Mouse (Mus musculus) spleen, postnatal 0 days (tissue): ENCODE data around the gene H2al3. TPM values are rescaled to one million over a fixed set of nuclear protein-coding genes. Genes with fewer than 3 reads are reported as not detected.

Source experiments
- polyA plus RNA-seq: library from polyadenylated mRNA; unstranded; fragments of >200 nt; fragmentation: Nextera tagmentation; extraction: Ambion mirVana; gene quantifications from 2 replicates; pipeline ENCODE4 v1.2.1, GENCODE M21; 2015

Gene H2al3
- not detected in 2 replicates for polyA plus RNA-seq

DNA sequence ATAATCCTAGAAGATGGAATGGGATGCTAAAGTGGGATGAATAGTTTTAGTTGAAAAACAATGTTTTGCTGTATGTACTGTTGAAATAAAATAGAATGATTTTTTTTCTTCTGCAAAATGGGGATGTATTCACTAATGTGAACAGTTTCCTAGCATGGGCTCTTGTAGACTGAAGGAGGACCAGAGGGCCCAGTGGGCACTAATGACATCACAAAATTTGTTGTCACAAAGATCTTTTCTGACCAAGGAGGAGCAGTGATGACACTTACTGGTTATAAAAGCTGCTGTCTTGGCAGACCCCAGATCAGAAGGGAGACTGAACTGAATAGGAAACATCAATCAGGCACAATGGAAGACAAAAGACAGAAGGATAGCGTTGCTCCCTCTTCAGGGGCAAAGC lies at the start of gene H2al3:
H2al3 (plus strand) TSS at position 301 of the 400 bp plus-strand sequence.

DNA sequence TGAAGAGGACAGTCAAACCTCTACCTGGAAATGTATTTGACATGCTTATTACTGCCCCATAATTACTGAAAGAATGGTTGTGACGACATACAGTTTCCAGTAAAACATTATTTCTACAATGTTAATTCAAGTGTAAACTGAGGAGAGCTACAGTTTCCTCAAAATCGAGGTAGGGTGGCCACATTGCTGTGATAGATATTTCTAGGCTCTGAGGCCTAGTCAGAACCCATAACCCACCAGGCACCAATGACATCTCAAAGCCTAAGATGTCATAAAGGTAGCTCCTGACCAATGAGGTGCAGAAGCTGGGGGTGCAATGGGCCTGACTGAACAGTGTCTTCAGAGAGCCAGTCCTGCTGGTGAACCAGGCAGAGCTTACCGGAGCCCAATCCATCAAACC lies 2.9 kb upstream of the H2al3 start, which contains the start of gene Hypm:
Hypm (plus strand) TSS at position 301 of the 400 bp plus-strand sequence.

DNA sequence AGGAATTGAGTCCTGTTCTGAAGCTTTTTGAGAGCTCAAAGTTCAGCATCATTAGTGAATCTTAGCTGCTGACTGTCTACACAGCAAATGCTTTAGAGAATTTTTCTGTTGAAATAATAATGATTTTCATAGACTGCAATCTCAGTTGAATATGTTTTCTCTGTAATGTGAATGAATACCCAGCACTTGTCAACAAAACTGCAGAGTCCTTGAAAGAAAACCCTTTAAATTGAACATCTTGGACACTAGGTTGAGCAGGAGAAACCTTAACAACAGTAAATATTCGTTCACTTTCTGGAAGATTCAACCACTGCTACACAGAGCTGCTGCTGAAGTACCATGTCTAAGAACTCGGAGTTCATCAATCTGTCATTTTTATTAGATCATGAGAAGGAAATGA lies 35.8 kb downstream of the H2al3 start, which contains the start of gene Sytl5:
Sytl5 (plus strand) TSS at position 301 of the 400 bp plus-strand sequence.

Other genes with a start within 250 kb of the H2al3 start
- gene Dynlt3, start 186.7 kb upstream of the H2al3 start, polyA plus RNA-seq: 28.8 and 37.2 TPM in 2 replicates
- gene Hypm, start 2.8 kb upstream of the H2al3 start, polyA plus RNA-seq: not detected in 2 replicates
- gene Sytl5, start 35.9 kb downstream of the H2al3 start, polyA plus RNA-seq: 0.05 TPM in 2 replicates